In genomic region chr17:11030936-11031335, GRCm38 (mm10) we compare ENCODE assay signal across 20 mouse cellular contexts.
DNase-seq lines count a peak whose midpoint lies in the region; ATAC-seq and TF ChIP-seq lines count a peak whose summit lies in the region.
"Had no signal": no experiment of that assay in that cellular context is flagged by ENCODE, and none has a peak within 500 bp of the region (broad histone marks: within the 10 kb centered on the region; RNA-seq: fewer than 3 reads in every experiment).

No protein-coding gene starts in this region.

- no peaks in the 10 kb centered on the region for H3K9me3 ChIP-seq in embryonic facial prominence, embryonic 14.5 days (ENCODE audit: control insufficient read depth, low read length)
- H3K9me3 ChIP-seq in embryonic facial prominence, embryonic 10.5 days, result no peaks in the 10 kb centered on the region
- H3K9me3 ChIP-seq in lung, embryonic 14.5 days (ENCODE audit: low read depth, low read length), result no peaks in the 10 kb centered on the region; the same call in 1 of the 2 replicates
- H3K9me3 ChIP-seq in limb, embryonic 12.5 days, result no peaks in the 10 kb centered on the region
- H3K9me3 ChIP-seq in limb, embryonic 14.5 days (ENCODE audit: control insufficient read depth, low read length), result no peaks in the 10 kb centered on the region
- no peaks in the 10 kb centered on the region for H3K9me3 ChIP-seq in forebrain, embryonic 16.5 days (ENCODE audit: control insufficient read depth, low read length)
- H3K9me3 ChIP-seq: embryonic facial prominence, embryonic 13.5 days; forebrain, embryonic 13.5 days; forebrain, embryonic 15.5 days had no signal

- H3K4me3 ChIP-seq in embryonic facial prominence, embryonic 14.5 days (ENCODE audit: low read depth, low read length), result no peak overlapping the region
- H3K4me3 ChIP-seq in embryonic facial prominence, embryonic 10.5 days, result no peak overlapping the region
- no peak overlapping the region for H3K4me3 ChIP-seq in lung, embryonic 14.5 days (ENCODE audit: low read depth, low read length)
- H3K4me3 ChIP-seq in limb, embryonic 12.5 days (replicated peaks), result no peak overlapping the region
- no peak overlapping the region for H3K4me3 ChIP-seq in limb, embryonic 14.5 days (replicated peaks; ENCODE audit: low read length)
- no peak overlapping the region for H3K4me3 ChIP-seq in forebrain, embryonic 16.5 days (replicated peaks; ENCODE audit: low read length)
- H3K4me3 ChIP-seq: embryonic facial prominence, embryonic 13.5 days; forebrain, embryonic 13.5 days; forebrain, embryonic 15.5 days had no signal

- DNase-seq in embryonic facial prominence, embryonic 14.5 days (ENCODE audit: low spot score), result peak; percentile 48
- DNase-seq in embryonic facial prominence, embryonic 10.5 days (ENCODE audit: low spot score), result no peak
- peak; percentile 46 for DNase-seq in lung, embryonic 14.5 days
- DNase-seq in lung, postnatal 4 days, result no peak
- peak; percentile 45 for DNase-seq in limb, embryonic 14.5 days (ENCODE audit: low spot score)
- no peak for DNase-seq in heart, postnatal 25 days (ENCODE audit: low spot score)
- DNase-seq: adrenal gland, adult 8-10 months; adrenal gland, postnatal 25 days; cerebellum, adult 11 months; cerebellum, adult 18-20 months; cerebellum, adult 8-10 months; cerebellum, postnatal 10 days; cerebellum, postnatal 25 days had no signal

- WGBS in embryonic facial prominence, embryonic 14.5 days, result 72% methylated on average over 4 of the region's 4 CpGs
- 87% methylated on average over 4 of the region's 4 CpGs for WGBS in embryonic facial prominence, embryonic 10.5 days
- WGBS in lung, embryonic 14.5 days, result 71% methylated on average over 4 of the region's 4 CpGs
- WGBS in limb, embryonic 12.5 days, result 68% methylated on average over 4 of the region's 4 CpGs
- WGBS in limb, embryonic 14.5 days, result 55% methylated on average over 4 of the region's 4 CpGs
- WGBS in forebrain, embryonic 16.5 days, result 80% methylated on average over 4 of the region's 4 CpGs

- intact Hi-C loops in heart, postnatal 25 days (cut with DNase I), result no loop called here

- no peak for TF ChIP-seq POLR2A in limb, embryonic 14.5 days (IDR thresholded peaks at IDR 0.05; ENCODE audit: borderline replicate concordance, extremely low read depth, insufficient read depth, insufficient read length)

- ATAC-seq in embryonic facial prominence, embryonic 14.5 days (ENCODE audit: low read depth), result no peak
- no peak for ATAC-seq in lung, embryonic 14.5 days (ENCODE audit: insufficient read depth)
- no peak for ATAC-seq in limb, embryonic 12.5 days (ENCODE audit: insufficient number of reproducible peaks, insufficient read depth, low FRiP score, low TSS enrichment, low read depth)
- peak; percentile 37; the same call in 1 of the 2 replicates for ATAC-seq in limb, embryonic 14.5 days (ENCODE audit: low FRiP score, low read depth)
- ATAC-seq in forebrain, embryonic 16.5 days, result no peak
- ATAC-seq: activated CD4-positive, CD25-positive, alpha-beta regulatory T cell, adult 4 months; forebrain, embryonic 13.5 days; forebrain, embryonic 15.5 days; Patski had no signal

- H3K9ac ChIP-seq in embryonic facial prominence, embryonic 14.5 days (ENCODE audit: low read depth, low read length), result no peak overlapping the region
- H3K9ac ChIP-seq in lung, embryonic 14.5 days, result no peak overlapping the region
- H3K9ac ChIP-seq in limb, embryonic 12.5 days (replicated peaks), result no peak overlapping the region
- H3K9ac ChIP-seq in limb, embryonic 14.5 days (ENCODE audit: low read depth, low read length, severe bottlenecking), result no peak overlapping the region
- no peak overlapping the region for H3K9ac ChIP-seq in forebrain, embryonic 16.5 days (replicated peaks; ENCODE audit: low read depth, low read length)
- H3K9ac ChIP-seq: embryonic facial prominence, embryonic 13.5 days; forebrain, embryonic 13.5 days; forebrain, embryonic 15.5 days had no signal

- H3K4me1 ChIP-seq in embryonic facial prominence, embryonic 14.5 days (ENCODE audit: control insufficient read depth, insufficient read depth, low read length), result 0 out of 2 replicates have a peak, but pooled peaks cover 5% of the 10 kb centered on the region
- H3K4me1 ChIP-seq in embryonic facial prominence, embryonic 10.5 days, result no peaks in the 10 kb centered on the region
- H3K4me1 ChIP-seq in lung, embryonic 14.5 days (ENCODE audit: insufficient read depth), result no peaks in the 10 kb centered on the region
- peaks cover 8% of the 10 kb centered on the region; the same call in 1 of the 2 replicates for H3K4me1 ChIP-seq in limb, embryonic 12.5 days (replicated peaks)
- peaks cover 13% of the 10 kb centered on the region; the same call in 1 of the 2 replicates for H3K4me1 ChIP-seq in limb, embryonic 14.5 days (ENCODE audit: control insufficient read depth, insufficient read depth, low read length)
- H3K4me1 ChIP-seq in forebrain, embryonic 16.5 days (replicated peaks; ENCODE audit: control insufficient read depth, insufficient read depth, low read length), result no peaks in the 10 kb centered on the region
- H3K4me1 ChIP-seq: forebrain, embryonic 13.5 days; forebrain, embryonic 15.5 days had no signal

- no peak for TF ChIP-seq CTCF in lung, embryonic 14.5 days (IDR thresholded peaks at IDR 0.05; ENCODE audit: low read depth)

- no peak overlapping the region for H3K27ac ChIP-seq in embryonic facial prominence, embryonic 14.5 days (replicated peaks; ENCODE audit: low read depth, low read length)
- no peak overlapping the region for H3K27ac ChIP-seq in embryonic facial prominence, embryonic 10.5 days (replicated peaks)
- H3K27ac ChIP-seq in lung, embryonic 14.5 days (ENCODE audit: low read depth), result no peak overlapping the region
- H3K27ac ChIP-seq in limb, embryonic 12.5 days, result peak overlapping the region; percentile 62
- no peak overlapping the region for H3K27ac ChIP-seq in limb, embryonic 14.5 days (replicated peaks; ENCODE audit: low read depth, low read length)
- H3K27ac ChIP-seq in forebrain, embryonic 16.5 days (ENCODE audit: low read length), result no peak overlapping the region
- H3K27ac ChIP-seq: embryonic facial prominence, embryonic 13.5 days; forebrain, embryonic 13.5 days; forebrain, embryonic 15.5 days had no signal

- no peak overlapping the region for H3K4me2 ChIP-seq in embryonic facial prominence, embryonic 14.5 days (ENCODE audit: low read depth, low read length)
- no peak overlapping the region for H3K4me2 ChIP-seq in lung, embryonic 14.5 days
- no peak overlapping the region for H3K4me2 ChIP-seq in limb, embryonic 12.5 days
- no peak overlapping the region for H3K4me2 ChIP-seq in limb, embryonic 14.5 days (replicated peaks; ENCODE audit: low read depth, low read length, severe bottlenecking)
- no peak overlapping the region for H3K4me2 ChIP-seq in forebrain, embryonic 16.5 days (ENCODE audit: low read length)
- H3K4me2 ChIP-seq: embryonic facial prominence, embryonic 13.5 days; forebrain, embryonic 13.5 days; forebrain, embryonic 15.5 days had no signal

- H3K36me3 ChIP-seq in embryonic facial prominence, embryonic 14.5 days (ENCODE audit: control insufficient read depth, insufficient read depth, low read length), result no peaks in the 10 kb centered on the region
- H3K36me3 ChIP-seq in embryonic facial prominence, embryonic 10.5 days (replicated peaks), result no peaks in the 10 kb centered on the region
- no peaks in the 10 kb centered on the region for H3K36me3 ChIP-seq in lung, embryonic 14.5 days (ENCODE audit: insufficient read depth)
- H3K36me3 ChIP-seq in limb, embryonic 12.5 days, result no peaks in the 10 kb centered on the region
- H3K36me3 ChIP-seq in limb, embryonic 14.5 days (ENCODE audit: control insufficient read depth, insufficient read depth, low read length), result no peaks in the 10 kb centered on the region
- H3K36me3 ChIP-seq in forebrain, embryonic 16.5 days (ENCODE audit: control insufficient read depth, insufficient read depth), result no peaks in the 10 kb centered on the region
- H3K36me3 ChIP-seq: embryonic facial prominence, embryonic 13.5 days; forebrain, embryonic 15.5 days had no signal

- H3K27me3 ChIP-seq in embryonic facial prominence, embryonic 14.5 days (replicated peaks; ENCODE audit: control insufficient read depth, insufficient read depth, low read length), result no peaks in the 10 kb centered on the region
- H3K27me3 ChIP-seq in embryonic facial prominence, embryonic 10.5 days (replicated peaks; ENCODE audit: low read depth, poor library complexity, severe bottlenecking), result no peaks in the 10 kb centered on the region
- no peaks in the 10 kb centered on the region for H3K27me3 ChIP-seq in lung, embryonic 14.5 days (ENCODE audit: insufficient read depth, low read length)
- H3K27me3 ChIP-seq in limb, embryonic 12.5 days, result no peaks in the 10 kb centered on the region
- no peaks in the 10 kb centered on the region for H3K27me3 ChIP-seq in limb, embryonic 14.5 days (ENCODE audit: control insufficient read depth, insufficient read depth, low read length)
- no peaks in the 10 kb centered on the region for H3K27me3 ChIP-seq in forebrain, embryonic 16.5 days (replicated peaks; ENCODE audit: control insufficient read depth, insufficient read depth, low read length)
- H3K27me3 ChIP-seq: embryonic facial prominence, embryonic 13.5 days; forebrain, embryonic 13.5 days; forebrain, embryonic 15.5 days; Patski had no signal

Comparison
In these comparisons a context has a peak if more than half of its experiments do, and no peak if none do; other contexts are left out.
1. DNase-seq: peak in embryonic facial prominence, embryonic 14.5 days (single experiment), lung, embryonic 14.5 days (single experiment) and limb, embryonic 14.5 days (single experiment); none in embryonic facial prominence, embryonic 10.5 days (single experiment), lung, postnatal 4 days (0 of 2) and heart, postnatal 25 days (single experiment).